Mouse (Mus musculus) megakaryocyte progenitor cell, adult 5-6 weeks (primary cell): ENCODE results near the gene Elf5. TPM values are rescaled to one million over a fixed set of nuclear protein-coding genes. Genes with fewer than 3 reads are reported as not detected.
A peak's percentile ranks its signal among the peaks of the same experiment; 100 is the strongest.

Experiments
- ATAC-seq: replicated peaks from 2 replicates; pipeline ENCODE4 v1.8.0; 2016; ENCODE audit warnings: mild to moderate bottlenecking, moderate TSS enrichment, inconsistent platforms; ENCODE audit not compliant: poor library complexity
- total RNA-seq, 2 experiments: library from RNA; stranded (forward) in 1 of 2; stranded (reverse) in 1 of 2; fragments of 157-497, 149-512 nt in 1 of 2; fragments of 200-1000 nt in 1 of 2; gene quantifications; 2 replicates each; pipeline versions ENCODE4 v1.2.3 to v1.2.4; 2015 to 2017

The Elf5 gene
- not detected in 2 replicates for total RNA-seq (2015)
- 1.1 TPM in 1 of 2 replicates, not detected in the other for total RNA-seq (2017)

DNA sequence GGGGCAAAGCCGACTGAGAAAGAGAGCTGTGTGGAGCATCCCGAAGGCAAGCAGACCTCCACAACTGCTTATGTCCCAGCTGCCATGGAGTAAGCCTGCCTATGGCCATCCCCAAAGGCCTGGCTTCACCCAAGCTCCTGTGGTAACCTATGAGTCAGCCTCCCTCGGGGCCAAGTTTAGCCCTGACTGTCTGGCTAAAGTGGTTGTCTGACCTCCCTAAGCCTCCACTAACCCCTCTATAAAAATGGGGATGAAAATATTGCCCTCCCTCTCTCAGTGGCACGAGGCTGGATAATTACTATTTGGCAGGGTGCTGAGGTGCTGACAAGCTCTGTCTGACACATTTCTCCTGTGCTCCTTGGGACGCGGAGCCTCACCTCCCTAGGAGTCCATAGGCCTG, at the start of gene Elf5:
Elf5 (plus strand) TSS at position 341 of the 400 bp plus-strand sequence.
- no peak for ATAC-seq

- no peak for ATAC-seq
Measured at GRCm38 (mm10) chr2:103372541-103372940, 38.9 kb upstream of the Elf5 start.

DNA sequence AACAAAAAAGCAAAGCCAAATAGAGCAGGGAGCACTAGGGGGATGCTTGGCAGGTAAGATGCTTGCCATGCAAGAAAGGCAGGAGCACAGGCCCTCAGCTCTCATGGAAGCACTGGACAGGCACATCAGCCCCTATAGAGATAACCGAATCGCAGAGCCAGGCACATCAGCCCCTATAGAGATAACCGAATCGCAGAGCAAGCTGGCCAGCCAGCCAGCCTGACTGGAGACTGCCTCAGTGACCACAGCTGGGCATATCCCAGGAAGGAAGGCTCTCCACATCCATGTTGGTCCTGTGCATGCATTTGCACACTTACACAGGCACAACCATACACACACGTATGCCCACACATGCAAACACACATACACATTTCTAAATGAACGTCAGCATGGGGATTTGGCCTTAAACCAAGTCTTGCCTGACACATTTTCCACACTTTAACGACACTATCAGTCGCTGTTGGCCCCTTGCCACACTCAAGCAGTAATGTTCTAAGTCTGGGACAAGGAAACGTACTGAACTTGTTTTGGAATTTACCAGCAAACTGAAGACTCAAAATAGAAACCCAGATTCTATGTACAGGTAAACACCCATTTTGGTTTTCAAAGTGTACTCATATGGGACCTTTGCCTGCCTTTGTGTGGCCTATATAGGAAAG, 31.9 kb upstream of the Elf5 start:
- no peak for ATAC-seq

DNA sequence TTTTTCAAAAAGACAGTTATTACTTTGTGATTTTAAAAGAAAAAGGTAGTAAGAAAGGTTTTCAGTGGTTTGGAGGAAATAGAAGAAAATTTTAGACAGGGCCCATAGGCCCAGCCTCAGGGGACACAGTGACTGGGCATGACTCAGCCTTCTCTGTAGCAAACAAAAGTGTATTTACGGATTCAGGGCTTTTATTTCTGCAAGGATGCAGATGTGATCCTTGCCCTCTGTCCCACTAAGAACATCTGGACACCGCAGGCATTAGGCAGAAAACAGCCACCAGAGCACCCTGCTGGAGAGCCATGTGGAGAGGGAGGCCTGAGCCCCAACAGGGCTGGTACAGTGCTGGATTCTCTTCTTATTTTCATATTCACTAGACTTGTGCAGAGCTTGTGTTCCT, 29.3 kb upstream of the Elf5 start:
- ATAC-seq = no peak

DNA sequence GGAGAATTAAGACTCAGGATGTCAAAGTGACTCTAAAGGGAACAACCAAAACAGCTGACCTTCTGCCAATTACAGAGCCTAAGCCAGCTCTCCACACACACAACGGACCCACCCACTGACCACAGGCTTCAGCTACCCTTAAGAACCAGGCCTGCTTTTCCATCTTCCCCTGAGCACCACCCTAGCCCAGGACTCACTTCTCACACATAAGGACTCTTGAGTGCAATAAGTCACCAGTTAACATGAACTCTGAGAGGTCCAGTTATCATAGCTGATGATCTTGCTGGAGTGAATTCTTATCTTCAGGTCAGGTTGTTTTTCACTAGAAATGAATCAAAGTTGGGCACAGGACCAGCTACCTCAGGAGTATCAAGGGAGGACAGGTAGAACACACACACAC, 23.6 kb upstream of the Elf5 start:
- no peak for ATAC-seq

- ATAC-seq = no peak
Measured at GRCm38 (mm10) chr2:103388311-103388710, 23.2 kb upstream of the Elf5 start.

- ATAC-seq = no peak
Measured at GRCm38 (mm10) chr2:103390086-103390988, 21.2 kb upstream of the Elf5 start.

- ATAC-seq = no peak
Measured at GRCm38 (mm10) chr2:103391626-103392025, 19.9 kb upstream of the Elf5 start.

DNA sequence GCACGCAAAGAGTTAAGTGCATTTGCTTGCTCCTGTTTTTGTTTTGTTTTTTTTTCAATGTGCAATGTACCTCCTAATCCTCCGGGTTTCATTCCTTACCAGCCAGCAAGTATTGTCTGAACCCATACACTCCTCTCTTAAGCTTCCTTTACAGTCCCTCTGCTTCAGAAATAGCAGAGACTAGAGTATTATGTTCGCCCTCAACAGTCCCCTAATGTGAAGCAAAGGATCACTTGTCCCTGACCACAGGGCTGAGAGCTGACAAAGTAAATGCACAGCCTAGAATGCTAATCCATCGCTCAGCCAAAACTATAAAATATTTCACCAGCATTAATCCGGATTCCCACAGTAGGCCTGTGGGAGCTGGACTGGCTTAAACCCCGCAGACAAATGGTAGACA, 13.4 kb upstream of the Elf5 start:
- no peak for ATAC-seq

DNA sequence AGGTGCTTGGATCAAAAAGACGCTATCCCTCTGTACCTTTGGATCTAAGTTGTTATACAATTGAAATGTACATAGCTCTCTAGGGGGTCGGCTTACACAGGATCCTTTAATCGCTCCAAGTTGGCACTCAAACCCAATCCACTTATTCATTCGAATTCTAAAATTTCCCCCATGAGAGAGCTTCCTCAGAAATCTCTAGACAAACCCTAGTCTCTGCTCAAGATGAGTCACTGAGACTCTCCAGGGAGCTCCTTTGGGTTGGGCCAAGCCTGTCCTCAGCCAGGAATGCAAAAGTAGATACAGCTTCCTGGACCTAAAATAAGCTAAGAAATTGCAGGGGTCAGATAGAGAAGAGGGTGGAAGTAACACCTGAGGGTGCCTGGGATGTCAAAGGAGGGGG, 10.8 kb upstream of the Elf5 start:
- no peak for ATAC-seq

DNA sequence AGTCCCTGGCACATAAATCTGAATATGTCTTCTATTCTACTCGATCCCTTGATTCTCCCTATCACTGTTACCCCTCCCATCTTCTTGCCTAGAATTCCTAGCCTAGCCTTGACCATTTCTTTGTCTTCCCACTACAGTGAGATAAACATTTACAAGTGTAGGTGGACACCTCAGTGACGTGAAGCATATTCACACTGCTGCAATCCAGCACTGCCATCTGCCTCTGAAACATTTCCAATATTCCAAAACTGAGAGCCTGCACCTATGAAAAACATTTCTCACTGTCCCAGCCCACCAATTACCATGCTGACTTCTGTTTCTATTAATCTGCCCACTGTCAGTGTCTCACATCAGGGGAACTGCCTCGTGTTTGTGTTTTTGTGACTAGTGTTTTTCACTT, 5.2 kb upstream of the Elf5 start:
- ATAC-seq = no peak

DNA sequence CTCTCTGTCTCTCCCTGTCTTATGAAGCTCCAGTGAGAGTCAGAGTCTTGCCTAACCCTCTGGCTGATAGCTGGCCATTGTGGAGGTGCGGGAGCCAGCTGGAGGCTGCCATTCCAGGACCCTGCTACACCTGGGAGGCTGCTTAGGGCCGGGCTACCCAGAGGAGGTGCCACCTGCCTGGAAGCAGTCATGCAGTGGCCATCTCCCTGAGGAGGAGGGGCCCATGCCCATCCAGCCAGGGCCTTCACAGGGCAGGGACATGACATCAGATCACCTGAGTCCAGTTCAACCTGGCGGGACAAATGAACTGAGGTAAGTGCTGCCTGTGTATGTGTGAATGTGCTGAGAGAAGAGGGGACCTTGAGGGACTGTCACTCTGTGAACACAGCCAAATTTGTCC, 328 bp downstream of the Elf5 start:
- no peak for ATAC-seq

- no peak for ATAC-seq
Measured at GRCm38 (mm10) chr2:103413381-103413780, 1.9 kb downstream of the Elf5 start.

GRCm38 (mm10) chr2:103415774-103416173, 4.3 kb downstream of the Elf5 start:
- no peak for ATAC-seq

DNA sequence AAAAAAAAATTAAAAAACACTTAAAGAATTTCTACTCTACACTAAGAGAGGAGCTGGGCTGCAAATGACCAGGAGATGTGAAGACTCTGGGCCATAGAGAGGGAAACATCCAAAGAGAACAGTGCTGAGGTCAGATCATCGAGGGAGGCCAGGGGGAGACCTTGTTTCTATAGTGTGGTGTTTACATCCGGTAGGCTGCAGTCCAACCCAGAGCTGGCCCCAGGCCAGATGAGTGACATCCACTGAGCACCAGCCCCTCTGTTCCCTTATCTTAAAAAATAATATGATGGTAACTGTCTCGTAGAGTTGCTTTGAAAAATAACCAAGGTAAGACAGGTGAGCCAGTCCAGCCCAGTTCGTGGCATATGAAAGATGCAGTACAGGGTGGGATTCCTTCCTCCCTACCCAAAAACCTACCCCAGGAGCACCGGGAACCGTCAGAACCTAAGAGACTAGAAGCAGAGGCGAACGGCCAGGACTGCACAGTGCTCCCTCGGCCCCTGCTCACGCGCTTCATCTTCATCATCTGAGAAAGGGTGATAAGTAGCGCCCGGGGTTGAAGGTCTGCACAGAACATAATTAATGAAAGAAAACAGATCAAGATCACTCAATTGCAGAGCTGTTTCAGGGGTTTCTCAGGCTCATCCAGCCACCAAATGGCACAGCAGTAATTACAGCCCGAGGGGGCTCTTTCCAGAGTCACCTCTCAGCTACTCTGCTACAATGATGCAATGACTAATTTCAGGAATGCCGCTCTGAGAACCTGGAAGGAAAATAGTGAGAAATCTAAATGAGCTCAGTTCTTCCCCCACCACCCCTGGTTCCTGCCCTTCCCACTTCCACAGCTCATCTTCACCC, 9.4 kb downstream of the Elf5 start:
- ATAC-seq = no peak

GRCm38 (mm10) chr2:103423884-103424283, 12.4 kb downstream of the Elf5 start:
- ATAC-seq = no peak

DNA sequence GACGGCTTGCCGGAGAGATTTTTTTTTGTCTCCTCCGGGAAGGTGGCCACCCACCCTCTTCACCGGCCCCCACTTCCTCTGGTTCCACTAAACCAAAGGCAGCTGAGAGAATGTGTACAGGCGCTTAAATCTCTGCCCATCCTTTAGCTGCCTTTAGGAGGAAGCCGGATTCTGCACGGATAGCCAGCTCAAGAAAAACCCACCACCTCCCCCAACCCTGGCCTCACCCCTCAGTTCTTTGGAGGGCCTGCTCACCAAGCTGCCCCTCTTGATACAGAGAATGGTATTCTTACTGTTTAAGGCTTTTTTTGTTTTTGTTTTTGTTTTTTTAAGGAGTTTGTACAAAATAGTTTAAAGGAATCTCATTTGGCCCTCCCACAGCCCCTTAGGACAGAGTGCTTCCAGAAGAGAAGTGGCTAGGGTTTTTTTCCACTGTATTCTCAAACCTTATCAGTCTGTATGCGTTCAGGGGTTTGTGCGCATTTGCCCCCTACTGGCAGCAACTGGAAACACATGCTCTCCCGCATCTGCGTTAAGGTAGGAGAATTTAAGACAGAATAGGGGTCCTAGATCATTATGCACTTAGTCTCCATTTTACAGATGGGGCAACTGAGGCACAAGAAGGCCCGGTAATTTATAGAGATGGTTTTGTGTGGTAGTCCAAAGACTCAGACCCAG, 13.0 kb downstream of the Elf5 start:
- peak; percentile 88 for ATAC-seq

DNA sequence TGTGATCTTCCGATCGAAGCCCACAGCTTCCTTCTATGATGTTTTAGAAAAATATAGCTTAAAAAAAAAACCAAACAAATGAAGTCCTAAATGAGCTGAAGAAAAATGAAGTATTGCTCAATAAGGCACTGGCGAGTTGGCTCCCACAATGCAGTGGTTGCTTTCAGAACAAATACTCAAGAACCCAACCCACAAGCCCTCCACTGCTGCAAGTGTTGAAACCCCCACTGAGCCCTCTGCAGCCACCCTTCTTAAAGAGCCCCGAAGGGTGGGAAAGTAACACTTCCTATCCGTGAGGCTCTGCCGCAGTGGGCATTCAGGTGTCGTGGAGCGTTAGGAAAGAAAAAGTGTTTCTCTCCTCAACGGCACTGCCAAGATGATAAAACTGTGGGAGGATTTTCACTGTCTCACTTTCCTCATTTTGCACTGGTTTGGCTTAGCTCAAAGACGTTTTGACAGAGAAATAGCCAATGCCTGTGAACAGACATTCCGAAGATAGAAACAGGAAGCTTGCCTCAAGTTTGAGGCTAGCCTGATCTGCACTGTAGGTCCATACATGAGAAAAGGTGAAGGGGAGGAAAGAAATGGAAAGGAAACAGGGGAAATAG, 14.1 kb downstream of the Elf5 start:
- no peak for ATAC-seq

- no peak for ATAC-seq
Measured at GRCm38 (mm10) chr2:103428356-103428755, 16.9 kb downstream of the Elf5 start.

DNA sequence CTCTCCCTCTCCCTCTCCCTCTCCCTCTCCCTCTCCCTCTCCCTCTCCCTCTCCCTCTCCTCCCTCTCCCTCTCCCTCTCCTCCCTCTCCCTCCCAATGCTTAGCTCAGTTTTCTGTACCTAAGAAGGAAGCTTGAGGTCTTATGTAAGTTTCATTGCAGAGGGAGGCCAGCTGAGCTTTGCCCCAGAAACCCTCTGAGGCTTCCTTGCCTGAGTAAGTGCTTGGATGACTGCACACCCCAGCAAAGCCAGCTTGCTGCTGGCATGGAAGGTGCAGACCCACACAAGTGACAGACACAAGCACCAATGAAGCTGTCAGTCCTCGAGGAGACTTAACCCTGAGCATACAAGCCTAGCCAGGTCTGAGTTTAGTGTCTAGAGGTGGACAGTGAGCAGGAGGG, 19.2 kb downstream of the Elf5 start:
- no peak for ATAC-seq
